Mouse (Mus musculus) stomach, embryonic 16.5 days (tissue): ENCODE results near the gene Gtf2i. TPM values are rescaled to one million over a fixed set of nuclear protein-coding genes. Genes with fewer than 3 reads are reported as not detected.

Experiments used
- ATAC-seq: fragments of 200-750 bp; cut with Nextera tagmentation; 2 replicates; pipeline ENCODE4 v1.8.0; 2017; ENCODE audit warnings: moderate number of reproducible peaks, moderate TSS enrichment; ENCODE audit not compliant: insufficient read depth, low FRiP score
- H3K27ac ChIP-seq: fragments of 300-500 bp; sonication (generic); 2 replicates; pipeline ENCODE4 v1.5.1; 2014; ENCODE audit warnings: low read length
- H3K27me3 ChIP-seq: fragments of 300-500 bp; sonication (generic); 2 replicates; pipeline ENCODE4 v1.6.1; 2014; ENCODE audit warnings: low read length, control low read depth, mixed read lengths; ENCODE audit not compliant: control insufficient read depth, insufficient read depth
- H3K36me3 ChIP-seq: fragments of 300-500 bp; sonication (generic); 2 replicates; pipeline ENCODE4 v1.6.1; 2014; ENCODE audit warnings: low read length; ENCODE audit not compliant: control insufficient read depth, insufficient read depth
- H3K4me1 ChIP-seq: fragments of 300-500 bp; sonication (generic); 2 replicates; pipeline ENCODE4 v1.6.1; 2014; ENCODE audit warnings: low read length, control low read depth, mixed read lengths; ENCODE audit not compliant: control insufficient read depth, insufficient read depth
- H3K4me2 ChIP-seq: fragments of 300-500 bp; sonication (generic); 2 replicates; pipeline ENCODE4 v1.6.1; 2014; ENCODE audit warnings: low read depth, low read length, mixed read lengths
- H3K4me3 ChIP-seq: fragments of 300-500 bp; sonication (generic); replicated peaks from 2 replicates; pipeline ENCODE4 v1.5.1; 2014; ENCODE audit warnings: mild to moderate bottlenecking, low read length
- H3K9ac ChIP-seq: fragments of 300-500 bp; sonication (generic); 2 replicates; pipeline ENCODE4 v1.6.1; 2014; ENCODE audit warnings: low read length
- H3K9me3 ChIP-seq: fragments of 300-500 bp; sonication (generic); replicated peaks from 2 replicates; pipeline ENCODE4 v1.6.1; 2016; ENCODE audit warnings: low read length, control low read depth; ENCODE audit not compliant: control insufficient read depth
- WGBS: fragments of 180-500 bp; shearing (Covaris S2); extraction: QIAGEN DNeasy Blood & Tissue Kit; methylation state at CpG from one replicate; pipeline ENCODE4 v1.1.7; 2014; 5-methylcytosine and 5-hydroxymethylcytosine counted together
- polyA plus RNA-seq: library from polyadenylated mRNA; unstranded; fragments of >200 nt; fragmentation: Nextera tagmentation; extraction: Ambion mirVana; gene quantifications from 2 replicates; pipeline ENCODE4 v1.2.1, GENCODE M21; 2015

The Gtf2i gene
- polyA plus RNA-seq, 1 experiment from 2014 or later, result 141 TPM

DNA sequence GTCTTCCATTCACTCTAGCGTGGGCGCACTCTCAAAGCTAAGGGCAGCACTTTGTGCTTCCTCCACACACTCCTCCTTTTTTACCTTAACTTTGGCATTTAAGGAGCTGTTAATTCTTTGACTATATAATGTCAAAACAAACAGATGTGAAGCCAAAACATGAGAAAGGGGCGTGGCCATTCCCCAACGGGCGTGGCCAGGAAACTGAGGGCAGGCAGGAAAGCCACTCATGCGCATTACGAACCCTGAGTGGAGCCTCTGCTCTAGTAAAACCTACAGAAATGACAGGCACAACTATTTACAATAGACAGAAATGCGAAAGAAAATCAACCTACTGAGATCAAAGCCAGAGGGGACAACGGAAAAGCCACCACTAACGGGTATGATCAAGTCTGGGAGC lies 39.0 kb downstream of the Gtf2i start:
- Histone ChIP-seq H3K4me3 (no peak overlapping the region), H3K36me3 (peaks cover 46% of the 10 kb centered on the region), H3K9me3 (no peaks in the 10 kb centered on the region), H3K4me2 (no peak overlapping the region), H3K27ac (no peak overlapping the region), H3K27me3 (no peaks in the 10 kb centered on the region), H3K4me1 (no peaks in the 10 kb centered on the region), H3K9ac (no peak overlapping the region)
- 85% methylated on average over 10 of the region's 10 CpGs for WGBS
- ATAC-seq, result no peak

- Histone ChIP-seq H3K4me2 (no peak overlapping the region), H3K4me1 (no peaks in the 10 kb centered on the region), H3K36me3 (peaks cover 46% of the 10 kb centered on the region), H3K9me3 (no peaks in the 10 kb centered on the region), H3K27me3 (no peaks in the 10 kb centered on the region), H3K9ac (no peak overlapping the region), H3K4me3 (no peak overlapping the region), H3K27ac (no peak overlapping the region)
- WGBS, result 75% methylated on average over 11 of the region's 11 CpGs
- ATAC-seq, result no peak
These were observed 39.5 kb downstream of the Gtf2i start for GRCm38 (mm10) chr5:134275021-134275420.

- no peaks in the 10 kb centered on the region for H3K27me3 ChIP-seq
- no peak overlapping the region for H3K4me3 ChIP-seq
- peaks cover 44% of the 10 kb centered on the region for H3K36me3 ChIP-seq
- 83% methylated on average over 8 of the region's 8 CpGs for WGBS
- no peaks in the 10 kb centered on the region for H3K4me1 ChIP-seq
- no peak overlapping the region for H3K4me2 ChIP-seq
- no peaks in the 10 kb centered on the region for H3K9me3 ChIP-seq
- H3K27ac ChIP-seq, result no peak overlapping the region
- no peak overlapping the region for H3K9ac ChIP-seq
- no peak for ATAC-seq
These were observed 40.8 kb downstream of the Gtf2i start for GRCm38 (mm10) chr5:134273761-134274160.

- H3K27ac ChIP-seq, result no peak overlapping the region
- 80% methylated on average over 11 of the region's 11 CpGs for WGBS
- peaks cover 41% of the 10 kb centered on the region for H3K36me3 ChIP-seq
- no peaks in the 10 kb centered on the region for H3K27me3 ChIP-seq
- ATAC-seq, result no peak
- no peaks in the 10 kb centered on the region for H3K9me3 ChIP-seq
- no peaks in the 10 kb centered on the region for H3K4me1 ChIP-seq
- H3K4me2 ChIP-seq, result no peak overlapping the region
- H3K9ac ChIP-seq, result no peak overlapping the region
- no peak overlapping the region for H3K4me3 ChIP-seq
These were observed 41.8 kb downstream of the Gtf2i start for GRCm38 (mm10) chr5:134272761-134273160.

- Histone ChIP-seq H3K9me3 (no peaks in the 10 kb centered on the region), H3K27me3 (no peaks in the 10 kb centered on the region), H3K36me3 (peaks cover 46% of the 10 kb centered on the region), H3K9ac (no peak overlapping the region), H3K4me3 (no peak overlapping the region), H3K4me1 (no peaks in the 10 kb centered on the region), H3K4me2 (no peak overlapping the region), H3K27ac (no peak overlapping the region)
- no peak for ATAC-seq
- WGBS, result 83% methylated on average over 11 of the region's 11 CpGs
These were observed 43.1 kb downstream of the Gtf2i start for GRCm38 (mm10) chr5:134271421-134271820.

DNA sequence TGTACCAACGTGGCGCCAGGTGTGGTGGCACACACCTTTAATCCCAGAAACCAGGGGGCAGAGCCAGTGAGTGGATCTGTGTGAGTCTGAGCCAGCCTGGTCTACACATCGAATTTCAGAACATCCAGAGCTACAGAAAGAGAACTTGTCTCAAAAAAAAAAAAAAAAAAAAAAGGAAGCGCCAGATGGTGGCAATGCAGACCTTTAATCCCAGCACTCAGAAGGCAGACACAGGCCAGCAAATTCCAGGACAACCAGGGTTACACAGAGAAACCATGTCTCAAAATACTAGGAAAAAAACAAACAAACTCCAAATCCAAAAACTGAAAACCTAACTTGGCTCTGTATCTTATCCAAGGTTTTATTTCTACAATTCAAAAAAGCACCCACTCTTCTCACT lies 44.0 kb downstream of the Gtf2i start:
- Histone ChIP-seq H3K4me3 (no peak overlapping the region), H3K27ac (no peak overlapping the region), H3K27me3 (no peaks in the 10 kb centered on the region), H3K9me3 (no peaks in the 10 kb centered on the region), H3K36me3 (peaks cover 49% of the 10 kb centered on the region), H3K4me2 (no peak overlapping the region), H3K4me1 (no peaks in the 10 kb centered on the region), H3K9ac (no peak overlapping the region)
- WGBS, result 82% methylated on average over 4 of the region's 4 CpGs
- ATAC-seq, result no peak

GRCm38 (mm10) chr5:134269751-134270150 lies 44.8 kb downstream of the Gtf2i start:
- H3K27ac ChIP-seq, result no peak overlapping the region
- H3K4me3 ChIP-seq, result no peak overlapping the region
- WGBS, result 84% methylated on average over 5 of the region's 5 CpGs
- H3K27me3 ChIP-seq, result no peaks in the 10 kb centered on the region
- H3K9me3 ChIP-seq, result no peaks in the 10 kb centered on the region
- no peak for ATAC-seq
- no peak overlapping the region for H3K4me2 ChIP-seq
- H3K36me3 ChIP-seq, result peaks cover 47% of the 10 kb centered on the region
- no peak overlapping the region for H3K9ac ChIP-seq
- H3K4me1 ChIP-seq, result no peaks in the 10 kb centered on the region

- peaks cover 42% of the 10 kb centered on the region for H3K36me3 ChIP-seq
- H3K9ac ChIP-seq, result no peak overlapping the region
- no peak overlapping the region for H3K4me2 ChIP-seq
- no peaks in the 10 kb centered on the region for H3K9me3 ChIP-seq
- no peak overlapping the region for H3K4me3 ChIP-seq
- 95% methylated on average over 8 of the region's 8 CpGs for WGBS
- H3K4me1 ChIP-seq, result no peaks in the 10 kb centered on the region
- no peaks in the 10 kb centered on the region for H3K27me3 ChIP-seq
- no peak for ATAC-seq
- no peak overlapping the region for H3K27ac ChIP-seq
These were observed 45.8 kb downstream of the Gtf2i start for GRCm38 (mm10) chr5:134268751-134269150.

- H3K27ac ChIP-seq, result no peak overlapping the region
- no peak overlapping the region for H3K4me2 ChIP-seq
- no peaks in the 10 kb centered on the region for H3K4me1 ChIP-seq
- H3K36me3 ChIP-seq, result peaks cover 38% of the 10 kb centered on the region
- no peak overlapping the region for H3K4me3 ChIP-seq
- ATAC-seq, result no peak
- H3K27me3 ChIP-seq, result no peaks in the 10 kb centered on the region
- H3K9me3 ChIP-seq, result no peaks in the 10 kb centered on the region
- H3K9ac ChIP-seq, result no peak overlapping the region
- WGBS, result 79% methylated on average over 18 of the region's 18 CpGs
These were observed 48.2 kb downstream of the Gtf2i start for GRCm38 (mm10) chr5:134266404-134266803.

- Histone ChIP-seq H3K9ac (no peak overlapping the region), H3K4me2 (no peak overlapping the region), H3K4me1 (no peaks in the 10 kb centered on the region), H3K36me3 (peaks cover 41% of the 10 kb centered on the region), H3K9me3 (no peaks in the 10 kb centered on the region), H3K27me3 (no peaks in the 10 kb centered on the region), H3K4me3 (no peak overlapping the region), H3K27ac (no peak overlapping the region)
- 77% methylated on average over 2 of the region's 2 CpGs for WGBS
- no peak for ATAC-seq
These were observed 48.7 kb downstream of the Gtf2i start for GRCm38 (mm10) chr5:134265890-134266289.
